Mouse (Mus musculus): Measurements from ENCODE around the gene Vmn1r28.

GRCm38 (mm10) chr6:58218721-58219120, 43.1 kb upstream of the Vmn1r28 start, which contains the start of gene Vmn1r27:
- TF ChIP-seq POLR2A (IDR thresholded peaks at IDR 0.05; ENCODE audit: insufficient read depth, low read length) (no peak), CTCF (IDR thresholded peaks at IDR 0.05; ENCODE audit: low read depth, low read length) (no peak), EP300 (IDR thresholded peaks at IDR 0.05; ENCODE audit: insufficient read depth, low read depth, low read length) (no peak)

Measured in ES-Bruce4 (cell line).